ENCODE assay signal across 10 mouse cellular contexts in genomic region chr11:12384826-12385225, GRCm38 (mm10).
DNase-seq lines count a peak whose midpoint lies in the region; ATAC-seq lines count a peak whose summit lies in the region.
"Had no signal": no experiment of that assay in that cellular context is flagged by ENCODE, and none has a peak within 500 bp of the region (broad histone marks: within the 10 kb centered on the region; RNA-seq: fewer than 3 reads in every experiment).

No protein-coding gene starts in this region.

- peaks cover 18% of the 10 kb centered on the region for H3K4me1 ChIP-seq in heart, embryonic 12.5 days (replicated peaks)
- H3K4me1 ChIP-seq in intestine, embryonic 15.5 days (replicated peaks), result no peaks in the 10 kb centered on the region

- H3K9me3 ChIP-seq in heart, embryonic 12.5 days (replicated peaks), result no peaks in the 10 kb centered on the region
- H3K9me3 ChIP-seq in intestine, embryonic 15.5 days, result no peaks in the 10 kb centered on the region

- no peaks in the 10 kb centered on the region for H3K36me3 ChIP-seq in heart, embryonic 12.5 days
- H3K36me3 ChIP-seq in intestine, embryonic 15.5 days, result no peaks in the 10 kb centered on the region

- 63% methylated on average over 2 of the region's 2 CpGs for WGBS in heart, embryonic 12.5 days
- 45% methylated on average over 2 of the region's 2 CpGs for WGBS in intestine, embryonic 15.5 days

- no peak overlapping the region for H3K9ac ChIP-seq in heart, embryonic 12.5 days
- no peak overlapping the region for H3K9ac ChIP-seq in intestine, embryonic 15.5 days

- peak; percentile 58 for DNase-seq in heart, adult 18-20 months
- peak; percentile 17 for DNase-seq in ovary, adult 18-20 months (ENCODE audit: low spot score)
- DNase-seq in ovary, postnatal 10 days (ENCODE audit: low spot score), result no peak
- peak; percentile 34 for DNase-seq in telencephalon, adult 2 months (ENCODE audit: low read depth, low spot score)
- no peak for DNase-seq in natural killer cell, adult 2 months (ENCODE audit: low spot score in 2 of 2)

- H3K27me3 ChIP-seq in heart, embryonic 12.5 days (replicated peaks), result no peaks in the 10 kb centered on the region
- no peaks in the 10 kb centered on the region for H3K27me3 ChIP-seq in intestine, embryonic 15.5 days (replicated peaks)

- H3K4me3 ChIP-seq in heart, embryonic 12.5 days, result no peak overlapping the region
- no peak overlapping the region for H3K4me3 ChIP-seq in intestine, embryonic 15.5 days (replicated peaks)
- H3K4me3 ChIP-seq: layer of hippocampus, adult 2 months; myocyte had no signal

- no peak overlapping the region for H3K27ac ChIP-seq in heart, embryonic 12.5 days (ENCODE audit: poor library complexity, severe bottlenecking)
- peak overlapping the region; percentile 33; the same call in 1 of the 2 replicates for H3K27ac ChIP-seq in intestine, embryonic 15.5 days
- H3K27ac ChIP-seq: layer of hippocampus, adult 2 months had no signal

- H3K4me2 ChIP-seq in heart, embryonic 12.5 days, result no peak overlapping the region
- no peak overlapping the region for H3K4me2 ChIP-seq in intestine, embryonic 15.5 days (replicated peaks)

- ATAC-seq in heart, embryonic 12.5 days (ENCODE audit: insufficient number of reproducible peaks, low FRiP score), result no peak
- ATAC-seq in intestine, embryonic 15.5 days, result peak; percentile 51; the same call in 1 of the 2 replicates
- no peak for ATAC-seq in granulocyte monocyte progenitor cell, adult 5-6 weeks (replicated peaks; ENCODE audit: poor library complexity, severe bottlenecking)

Comparison
In these comparisons a context has a peak if more than half of its experiments do, and no peak if none do; other contexts are left out.
1. DNase-seq: peak in heart, adult 18-20 months (2 of 2), ovary, adult 18-20 months (single experiment) and telencephalon, adult 2 months (single experiment); none in ovary, postnatal 10 days (single experiment) and natural killer cell, adult 2 months (0 of 2).